Mouse (Mus musculus) bone marrow macrophage, adult 2 months (primary cell): ENCODE data around the gene Prss46. TPM values are rescaled to one million over a fixed set of nuclear protein-coding genes. Genes with fewer than 3 reads are reported as not detected.

Source experiments
- H3K27ac ChIP-seq: 2 replicates; pipeline ENCODE4 v1.5.1; 2012; ENCODE audit warnings: low read depth, low read length; ENCODE audit not compliant: insufficient read depth
- H3K4me1 ChIP-seq: 2 replicates; pipeline ENCODE4 v1.6.1; 2012; ENCODE audit warnings: low read length; ENCODE audit not compliant: control insufficient read depth, insufficient read depth
- H3K4me3 ChIP-seq: 2 replicates; pipeline ENCODE4 v1.5.1; 2012; ENCODE audit warnings: mild to moderate bottlenecking, low read length, moderate library complexity; ENCODE audit not compliant: insufficient read depth
- CTCF ChIP-seq: IDR thresholded peaks from 2 replicates; pipeline ENCODE4 v1.5.1; 2012; ENCODE audit warnings: low read depth, mild to moderate bottlenecking, low read length, moderate library complexity
- POLR2A ChIP-seq: IDR thresholded peaks from 2 replicates; pipeline ENCODE4 v1.6.1; 2012; ENCODE audit warnings: mild to moderate bottlenecking, low read depth, low read length, borderline replicate concordance
- polyA plus RNA-seq: library from polyadenylated mRNA; stranded (reverse); fragments of >200 nt; gene quantifications from 2 replicates; pipeline ENCODE4 v1.2.4, GENCODE M21; 2012; ENCODE audit not compliant: missing spikeins, insufficient read depth, insufficient read length

Gene Prss46
- polyA plus RNA-seq, 1 experiment = not detected

GRCm38 (mm10) chr9:110825832-110826231 lies 18.5 kb upstream of the Prss46 start:
- H3K27ac ChIP-seq = peak overlapping the region; percentile 69
- peak overlapping the region; percentile 30; the same call in 1 of the 2 replicates for H3K4me3 ChIP-seq
- no peak for TF ChIP-seq POLR2A
- TF ChIP-seq CTCF = no peak
- peaks cover 7% of the 10 kb centered on the region for H3K4me1 ChIP-seq

DNA sequence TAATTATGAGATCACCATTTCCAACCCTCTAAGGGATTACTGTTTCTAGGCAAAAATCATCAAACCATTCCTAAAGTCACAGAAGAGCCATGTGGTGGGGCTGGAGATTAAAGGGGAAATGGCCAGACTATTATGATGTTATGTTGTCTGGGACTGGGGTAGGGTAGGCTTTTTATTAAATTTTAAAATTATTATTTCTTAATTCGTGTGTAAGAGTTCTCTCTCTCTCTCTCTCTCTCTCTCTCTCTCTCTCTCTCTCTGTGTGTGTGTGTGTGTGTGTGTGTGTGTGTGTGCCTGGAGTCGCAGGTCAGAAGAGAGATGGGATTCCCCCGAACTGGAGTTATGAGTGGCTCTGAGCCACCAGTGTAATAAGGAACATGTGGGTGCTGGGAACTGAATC lies 17.9 kb upstream of the Prss46 start, which contains the start of gene Prss43:
Prss43 (plus strand) TSS at position 301 of the 400 bp plus-strand sequence.
- H3K4me1 ChIP-seq = peaks cover 7% of the 10 kb centered on the region
- no peak for TF ChIP-seq POLR2A
- TF ChIP-seq CTCF = no peak

GRCm38 (mm10) chr9:110833021-110833420 lies 11.3 kb upstream of the Prss46 start:
- peaks cover 2% of the 10 kb centered on the region; the same call in 1 of the 2 replicates for H3K4me1 ChIP-seq
- TF ChIP-seq POLR2A (no peak), CTCF (no peak)
- H3K4me3 ChIP-seq = no peak overlapping the region
- no peak overlapping the region for H3K27ac ChIP-seq

More for the DNA sequence above, 17.9 kb upstream of the Prss46 start, which contains the start of gene Prss43:
- peak within 1 kb of the TSS; percentile 69 for H3K27ac ChIP-seq
- peak within 1 kb of the TSS; percentile 30; the same call in 1 of the 2 replicates for H3K4me3 ChIP-seq

DNA sequence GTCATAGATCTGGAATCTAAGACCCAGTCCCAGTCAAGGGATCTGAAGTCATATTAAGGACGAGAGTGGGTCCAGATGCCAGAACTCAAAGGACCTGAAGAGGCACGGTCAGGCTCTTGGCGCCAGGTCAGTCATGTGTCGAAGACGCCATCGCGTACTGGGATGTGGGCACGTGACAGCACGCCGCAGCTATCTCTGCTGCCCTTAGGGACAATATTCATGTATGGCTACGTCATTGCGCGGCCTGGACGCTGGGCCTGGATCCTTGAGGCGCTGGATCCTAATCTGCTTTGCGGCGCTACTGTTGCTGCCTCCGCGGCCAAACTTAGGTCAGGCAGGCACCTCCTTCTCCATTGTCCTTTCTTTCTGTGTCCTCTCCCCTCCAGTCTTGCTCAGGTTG lies 9.9 kb upstream of the Prss46 start, which contains the start of gene Prss45:
Prss45 (plus strand) TSS at position 178 of the 400 bp plus-strand sequence.
- no peak within 1 kb of the TSS for H3K27ac ChIP-seq
- TF ChIP-seq POLR2A (no peak), CTCF (no peak)
- H3K4me3 ChIP-seq = no peak within 1 kb of the TSS
- peaks cover 8% of the 10 kb centered on the region for H3K4me1 ChIP-seq

GRCm38 (mm10) chr9:110834961-110835360 lies 9.3 kb upstream of the Prss46 start:
- TF ChIP-seq POLR2A (no peak), CTCF (no peak)
- Histone ChIP-seq H3K4me1 (peaks cover 11% of the 10 kb centered on the region), H3K4me3 (no peak overlapping the region), H3K27ac (no peak overlapping the region)

DNA sequence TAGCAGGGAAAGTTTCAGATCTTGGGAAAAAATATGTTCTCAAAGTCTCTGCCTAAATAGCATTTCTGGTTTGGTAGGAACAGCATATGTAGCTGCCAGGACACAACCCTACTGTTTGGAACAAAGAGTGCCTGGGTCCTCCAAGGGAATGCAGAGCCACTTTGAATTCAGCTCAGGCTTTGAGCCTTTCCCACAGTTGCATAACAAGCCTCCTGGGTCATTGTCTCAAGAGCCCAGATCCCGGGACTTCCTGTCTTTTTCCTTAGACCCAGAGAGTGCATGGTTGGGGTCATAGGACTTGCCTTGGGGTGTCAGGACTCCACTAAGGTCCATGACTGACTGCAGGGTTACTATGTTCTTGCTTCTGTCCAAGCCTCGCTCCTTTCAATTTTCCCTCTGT lies 8.2 kb upstream of the Prss46 start:
- Histone ChIP-seq H3K4me1 (peaks cover 22% of the 10 kb centered on the region), H3K4me3 (no peak overlapping the region), H3K27ac (no peak overlapping the region)
- TF ChIP-seq CTCF = no peak
- no peak for TF ChIP-seq POLR2A

DNA sequence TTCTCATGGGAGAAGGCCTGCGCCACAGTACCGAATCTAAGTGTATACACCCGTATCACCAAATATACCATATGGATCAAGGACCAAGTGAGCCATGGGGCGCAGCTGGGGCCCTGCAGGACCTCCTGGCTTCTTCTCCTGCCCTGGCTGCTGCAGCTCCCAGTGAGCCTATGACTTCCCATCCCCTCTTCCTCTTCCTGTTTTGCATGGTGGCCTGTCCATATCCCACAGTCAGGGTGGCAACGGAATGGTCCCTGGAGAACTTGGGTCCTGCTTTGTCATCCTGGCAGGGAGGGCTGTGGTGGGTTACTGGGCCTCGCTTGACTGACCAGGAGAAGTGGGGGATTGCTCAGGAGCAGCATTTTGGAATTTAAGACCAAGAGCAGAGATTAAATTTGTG lies 3.4 kb upstream of the Prss46 start:
- H3K4me3 ChIP-seq = no peak overlapping the region
- H3K27ac ChIP-seq = peak overlapping the region; percentile 95
- no peak for TF ChIP-seq POLR2A
- no peak for TF ChIP-seq CTCF
- H3K4me1 ChIP-seq = peaks cover 36% of the 10 kb centered on the region

DNA sequence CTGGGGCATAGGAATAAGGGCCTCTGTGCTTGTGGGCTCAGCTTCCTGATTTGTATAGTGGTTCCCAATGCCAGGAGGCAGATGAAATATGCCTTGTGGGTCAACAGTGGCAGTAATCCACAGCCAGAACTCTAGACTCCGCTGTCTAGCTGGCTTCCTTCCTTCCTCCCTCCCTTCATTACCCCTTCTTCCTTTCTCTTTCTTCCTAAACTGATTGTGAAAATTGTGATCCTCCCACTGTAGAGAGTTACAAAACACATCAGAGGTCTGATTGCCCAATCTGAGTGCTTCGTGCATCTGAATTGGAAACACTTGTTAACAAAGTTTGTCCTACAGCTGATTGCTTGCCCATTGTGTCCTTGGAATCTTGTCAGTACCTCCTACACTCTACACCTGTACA lies 2.9 kb upstream of the Prss46 start:
- TF ChIP-seq CTCF (no peak), POLR2A (no peak)
- peak overlapping the region; percentile 95 for H3K27ac ChIP-seq
- peaks cover 34% of the 10 kb centered on the region for H3K4me1 ChIP-seq
- H3K4me3 ChIP-seq = no peak overlapping the region

GRCm38 (mm10) chr9:110849162-110849561 lies 4.9 kb downstream of the Prss46 start:
- Histone ChIP-seq H3K4me3 (no peak overlapping the region), H3K4me1 (peaks cover 21% of the 10 kb centered on the region), H3K27ac (peak overlapping the region; percentile 38; the same call in 1 of the 2 replicates)
- TF ChIP-seq POLR2A (no peak), CTCF (no peak)

GRCm38 (mm10) chr9:110855903-110856302 lies 11.6 kb downstream of the Prss46 start:
- peaks cover 22% of the 10 kb centered on the region for H3K4me1 ChIP-seq
- H3K4me3 ChIP-seq = no peak overlapping the region
- H3K27ac ChIP-seq = no peak overlapping the region
- TF ChIP-seq POLR2A (no peak), CTCF (no peak)
